Mouse (Mus musculus) frontal cortex, postnatal 14 days (tissue): ENCODE data around the gene Erlin1.
A peak's percentile ranks its signal among the peaks of the same experiment; 100 is the strongest.

Experiments
- DNase-seq, 2 experiments: peaks; one replicate each; pipeline ENCODE4 v3.0.0; 2022; ENCODE audit warnings: low spot score in 2 of 2

Erlin1 gene

GRCm38 (mm10) chr19:43998802-43999527, 70.6 kb downstream of the Erlin1 start:
- no peak for DNase-seq

GRCm38 (mm10) chr19:43998101-43998500, 71.5 kb downstream of the Erlin1 start:
- DNase-seq: peak; percentile 39 to 55

- DNase-seq: no peak
Observed at GRCm38 (mm10) chr19:43995427-43995826, 74.2 kb downstream of the Erlin1 start.

DNA sequence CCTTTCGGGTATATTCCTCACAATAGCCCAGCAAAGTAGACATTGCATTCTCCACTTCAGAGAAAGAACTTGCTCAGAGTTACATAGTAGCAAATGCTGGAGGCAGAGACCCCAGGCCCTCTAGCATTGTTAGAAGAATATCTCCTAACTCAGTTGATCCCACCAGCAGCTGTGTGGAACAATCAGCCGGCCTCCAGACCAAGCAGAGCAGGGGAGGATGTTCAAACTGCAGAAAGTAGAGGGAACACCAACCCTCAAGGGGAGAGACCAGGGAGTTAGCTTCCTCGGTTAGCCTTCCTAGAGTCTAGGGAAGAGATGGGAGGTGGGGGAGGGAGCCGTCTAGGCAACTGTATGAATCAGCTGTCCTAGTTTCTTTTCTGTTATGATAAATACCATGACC, 77.1 kb downstream of the Erlin1 start:
- DNase-seq: no peak

DNA sequence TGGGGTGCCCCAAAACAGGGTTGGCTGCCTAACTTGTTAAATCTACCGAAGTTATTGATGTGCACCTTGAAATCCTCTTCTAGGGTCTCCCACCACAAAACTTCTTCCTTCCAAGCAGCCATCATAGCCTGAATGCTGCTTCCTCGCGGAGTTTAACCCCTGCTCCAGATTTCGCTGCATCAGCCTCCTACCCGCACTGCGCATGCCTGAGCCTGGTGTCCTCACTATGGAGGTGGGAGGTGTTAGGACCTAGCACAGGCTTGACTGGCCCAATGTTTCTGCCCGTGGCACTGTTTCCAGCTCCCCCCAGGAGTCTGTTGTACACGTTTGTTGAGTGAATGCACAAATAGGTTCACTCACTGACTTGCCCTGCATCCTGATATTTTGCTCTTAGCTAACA, 79.2 kb downstream of the Erlin1 start:
- no peak for DNase-seq

- no peak for DNase-seq
Observed at GRCm38 (mm10) chr19:43986069-43986794, 83.4 kb downstream of the Erlin1 start, which contains the start of gene Cpn1. Gene Cpn1, minus strand, starts transcription at chr19:43986556.
